ENCODE assay signal across 8 mouse cellular contexts in genomic region chr3:51789389-51789904, GRCm38 (mm10).
DNase-seq lines count a peak whose midpoint lies in the region; ATAC-seq and TF ChIP-seq lines count a peak whose summit lies in the region.

No protein-coding gene starts in this region.

- WGBS in heart, postnatal 0 days, result 54% methylated on average over 10 of the region's 10 CpGs
- 6% methylated on average over 10 of the region's 10 CpGs for WGBS in macrophage (ENCODE audit: missing documents)

- peak overlapping the region; percentile 62 for H3K4me2 ChIP-seq in heart, postnatal 0 days (ENCODE audit: low read depth, low read length)

- H3K27me3 ChIP-seq in C2C12 (ENCODE audit: control insufficient read depth, insufficient read depth, insufficient read length), result no peaks in the 10 kb centered on the region
- no peaks in the 10 kb centered on the region for H3K27me3 ChIP-seq in heart, postnatal 0 days (ENCODE audit: control insufficient read depth, insufficient read depth, low read length)

- peak overlapping the region; percentile 36 for H3K9ac ChIP-seq in heart, postnatal 0 days (replicated peaks; ENCODE audit: low read depth, low read length)

- H3K79me2 ChIP-seq in C2C12 (ENCODE audit: control insufficient read depth, insufficient read depth), result no peaks in the 10 kb centered on the region
- peaks cover 13% of the 10 kb centered on the region for H3K79me2 ChIP-seq in macrophage (ENCODE audit: inconsistent target)

- H3K4me3 ChIP-seq in C2C12 (ENCODE audit: insufficient read depth, poor library complexity, severe bottlenecking), result no peak overlapping the region
- peak overlapping the region; percentile 47 for H3K4me3 ChIP-seq in heart, postnatal 0 days (ENCODE audit: low read depth, low read length)
- peak overlapping the region; percentile 63 for H3K4me3 ChIP-seq in macrophage (ENCODE audit: inconsistent target)

- H3K36me3 ChIP-seq in C2C12 (ENCODE audit: control insufficient read depth, insufficient read depth) (no peaks in the 10 kb centered on the region), macrophage (ENCODE audit: inconsistent target) (no peaks in the 10 kb centered on the region)
- no peaks in the 10 kb centered on the region for H3K36me3 ChIP-seq in heart, postnatal 0 days (replicated peaks; ENCODE audit: control insufficient read depth, insufficient read depth, low read length)

- H3K27ac ChIP-seq in heart, postnatal 0 days (ENCODE audit: low read depth), result peak overlapping the region; percentile 85
- H3K27ac ChIP-seq in macrophage, result peak overlapping the region; percentile 94

- TF ChIP-seq CTCF in C2C12 (IDR thresholded peaks at IDR 0.05; ENCODE audit: control insufficient read depth, insufficient read depth, insufficient read length), result no peak
- no peak for TF ChIP-seq CTCF in heart, postnatal 0 days (IDR thresholded peaks at IDR 0.05; ENCODE audit: low read depth)

- peaks cover 12% of the 10 kb centered on the region for H3K4me1 ChIP-seq in heart, postnatal 0 days (ENCODE audit: control insufficient read depth, insufficient read depth)

- no peaks in the 10 kb centered on the region for H3K79me3 ChIP-seq in C2C12 (ENCODE audit: low read depth)

- peak; percentile 85 for DNase-seq in heart, adult 11 months
- no peak for DNase-seq in heart, postnatal 4 days
- DNase-seq in heart, postnatal 0 days (ENCODE audit: low spot score), result no peak
- no peak for DNase-seq in gastrocnemius, adult 8-10 months (ENCODE audit: low spot score in 2 of 2)
- no peak for DNase-seq in cerebellum, postnatal 36 days

- no peak for ATAC-seq in heart, postnatal 0 days (ENCODE audit: insufficient read depth, low read depth)
- ATAC-seq in megakaryocyte-erythroid progenitor cell, adult 5-6 weeks (replicated peaks; ENCODE audit: low FRiP score, low TSS enrichment, poor library complexity, severe bottlenecking), result no peak

- TF ChIP-seq EP300 in heart, postnatal 0 days (IDR thresholded peaks at IDR 0.05; ENCODE audit: low read depth), result no peak

- H3K9me3 ChIP-seq in heart, postnatal 0 days (replicated peaks; ENCODE audit: control insufficient read depth, low read length), result no peaks in the 10 kb centered on the region

- H3ac ChIP-seq in C2C12 (ENCODE audit: control insufficient read depth, insufficient read length, low read depth), result peak overlapping the region; percentile 13

TF ChIP-seq in C2C12, 6 proteins besides CTCF, POLR2A, EP300 and RAD21:
- TF ChIP-seq USF1 (IDR thresholded peaks at IDR 0.05; ENCODE audit: low read depth) (no peak), MYOG (IDR thresholded peaks at IDR 0.05; ENCODE audit: control insufficient read depth, extremely low read depth, insufficient read length) (no peak), MAX (IDR thresholded peaks at IDR 0.05) (no peak), CEBPB (IDR thresholded peaks at IDR 0.05; ENCODE audit: low read depth) (no peak), FOSL1 (IDR thresholded peaks at IDR 0.05; ENCODE audit: insufficient read depth, low read length, poor library complexity, severe bottlenecking) (no peak), MYOD1 (IDR thresholded peaks at IDR 0.05; ENCODE audit: control insufficient read depth, insufficient read length, low read depth) (no peak)
